Mouse (Mus musculus) thymus, postnatal 0 days (tissue): Measurements from ENCODE around the gene Ninl. TPM values are rescaled to one million over a fixed set of nuclear protein-coding genes. Genes with fewer than 3 reads are reported as not detected.

Experiments used
- DNase-seq: peaks from one replicate; pipeline ENCODE4 v3.0.0-alpha.2; 2015; ENCODE audit warnings: low spot score
- polyA plus RNA-seq: library from polyadenylated mRNA; unstranded; fragments of >200 nt; fragmentation: Nextera tagmentation; extraction: Ambion mirVana; gene quantifications from 2 replicates; pipeline ENCODE4 v1.2.1, GENCODE M21; 2015

The Ninl gene
- polyA plus RNA-seq, result 0.98 and 1.4 TPM in 2 replicates

GRCm38 (mm10) chr2:151039232-151039695, at the start of gene Ninl, which contains the start of gene Nanp:
Ninl (minus strand) TSS chr2:151039382.
Nanp (minus strand) TSS chr2:151039398.
- peak; percentile 93 for DNase-seq

- DNase-seq, result no peak
These were observed 17.5 kb upstream of the Ninl start for GRCm38 (mm10) chr2:151056637-151057036.

- DNase-seq, result no peak
These were observed 1.2 kb upstream of the Ninl start for GRCm38 (mm10) chr2:151040411-151040810.

GRCm38 (mm10) chr2:151039726-151040125, 544 bp upstream of the Ninl start:
- no peak for DNase-seq

- DNase-seq, result peak; percentile 51
These were observed 365 bp downstream of the Ninl start for GRCm38 (mm10) chr2:151038811-151039222.

- peak; percentile 17 for DNase-seq
These were observed 1.2 kb downstream of the Ninl start for GRCm38 (mm10) chr2:151037876-151038552.

GRCm38 (mm10) chr2:151037292-151037691, 1.9 kb downstream of the Ninl start:
- no peak for DNase-seq

- no peak for DNase-seq
These were observed 2.5 kb downstream of the Ninl start for GRCm38 (mm10) chr2:151036721-151037120.

- no peak for DNase-seq
These were observed 4.7 kb downstream of the Ninl start for GRCm38 (mm10) chr2:151034435-151034834.

- no peak for DNase-seq
These were observed 18.0 kb downstream of the Ninl start for GRCm38 (mm10) chr2:151021158-151021557.

GRCm38 (mm10) chr2:151015316-151015715, 23.9 kb downstream of the Ninl start:
- no peak for DNase-seq

- no peak for DNase-seq
These were observed 27.9 kb downstream of the Ninl start for GRCm38 (mm10) chr2:151011273-151011672.

GRCm38 (mm10) chr2:151009515-151010085, 29.6 kb downstream of the Ninl start:
- DNase-seq, result no peak

GRCm38 (mm10) chr2:151008939-151009509, 30.2 kb downstream of the Ninl start:
- DNase-seq, result peak; percentile 37

GRCm38 (mm10) chr2:151008517-151008932, 30.7 kb downstream of the Ninl start:
- no peak for DNase-seq

- DNase-seq, result no peak
These were observed 31.2 kb downstream of the Ninl start for GRCm38 (mm10) chr2:151008006-151008405.

- no peak for DNase-seq
These were observed 32.8 kb downstream of the Ninl start for GRCm38 (mm10) chr2:151006281-151006945.

- no peak for DNase-seq
These were observed 34.8 kb downstream of the Ninl start for GRCm38 (mm10) chr2:151004390-151004789.

GRCm38 (mm10) chr2:151003796-151004195, 35.4 kb downstream of the Ninl start:
- DNase-seq, result no peak

- no peak for DNase-seq
These were observed 37.5 kb downstream of the Ninl start for GRCm38 (mm10) chr2:151001619-151002175.

- DNase-seq, result peak; percentile 41
These were observed 38.6 kb downstream of the Ninl start for GRCm38 (mm10) chr2:151000402-151001178.
